Mouse (Mus musculus) hindbrain, embryonic 16.5 days (tissue): ENCODE measurements at regions not wholly inside any gene's neighbourhood (a gene's known extent, or its start where the extent isn't known, plus 50 kb on each side); places are given as distances from the start of the nearest gene placed in this dataset.
"Not testable (repeated sequence)": the region's sequence is repeated elsewhere in the genome, so short reads cannot be mapped to it uniquely, and the experiment has no call there.

Experiments used
- ATAC-seq: fragments of 200-750 bp; cut with Nextera tagmentation; 2 replicates; pipeline ENCODE4 v1.8.0; 2017; ENCODE audit warnings: moderate TSS enrichment, moderate library complexity
- H3K27ac ChIP-seq: fragments of 300-500 bp; sonication (generic); 2 replicates; pipeline ENCODE4 v1.5.1; 2014; ENCODE audit warnings: low read depth, mild to moderate bottlenecking, control low read depth, low read length, moderate library complexity
- H3K27me3 ChIP-seq: fragments of 300-500 bp; sonication (generic); replicated peaks from 2 replicates; pipeline ENCODE4 v1.6.1; 2014; ENCODE audit warnings: low read length; ENCODE audit not compliant: control insufficient read depth, insufficient read depth
- H3K36me3 ChIP-seq: fragments of 300-500 bp; sonication (generic); 2 replicates; pipeline ENCODE4 v1.6.1; 2014; ENCODE audit warnings: mild to moderate bottlenecking, low read length, moderate library complexity, mixed read lengths; ENCODE audit not compliant: control insufficient read depth, insufficient read depth
- H3K4me1 ChIP-seq: fragments of 300-500 bp; sonication (generic); 2 replicates; pipeline ENCODE4 v1.6.1; 2014; ENCODE audit warnings: low read depth, low read length; ENCODE audit not compliant: control insufficient read depth, insufficient read depth
- H3K4me2 ChIP-seq: fragments of 300-500 bp; sonication (generic); 2 replicates; pipeline ENCODE4 v1.6.1; 2014; ENCODE audit warnings: mild to moderate bottlenecking, low read length, control low read depth, moderate library complexity
- H3K4me3 ChIP-seq: fragments of 300-500 bp; sonication (generic); 2 replicates; pipeline ENCODE4 v1.5.1; 2014; ENCODE audit warnings: mild to moderate bottlenecking, low read length, control low read depth, moderate library complexity
- H3K9ac ChIP-seq: fragments of 300-500 bp; sonication (generic); 2 replicates; pipeline ENCODE4 v1.6.1; 2014; ENCODE audit warnings: low read depth, mild to moderate bottlenecking, control low read depth, low read length, moderate library complexity
- H3K9me3 ChIP-seq: fragments of 300-500 bp; sonication (generic); 2 replicates; pipeline ENCODE4 v1.6.1; 2014; ENCODE audit warnings: mild to moderate bottlenecking, low read length, moderate library complexity; ENCODE audit not compliant: control insufficient read depth
- WGBS: fragments of 180-500 bp; shearing (Covaris S2); extraction: QIAGEN DNeasy Blood & Tissue Kit; methylation state at CpG from one replicate; pipeline ENCODE4 v1.1.7; 2014; 5-methylcytosine and 5-hydroxymethylcytosine counted together

- H3K27ac ChIP-seq = no peak overlapping the region
- no peaks in the 10 kb centered on the region for H3K27me3 ChIP-seq
- no peaks in the 10 kb centered on the region for H3K4me1 ChIP-seq
- no peak for ATAC-seq
- no peak overlapping the region for H3K4me3 ChIP-seq
- H3K4me2 ChIP-seq = no peak overlapping the region
- H3K9me3 ChIP-seq = no peaks in the 10 kb centered on the region
- no peak overlapping the region for H3K9ac ChIP-seq
- no peaks in the 10 kb centered on the region for H3K36me3 ChIP-seq
These were observed 568.2 kb upstream of the Slc8a1 start for GRCm38 (mm10) chr17:82306347-82306746.

- Histone ChIP-seq H3K27me3 (no peaks in the 10 kb centered on the region), H3K27ac (no peak overlapping the region), H3K4me1 (no peaks in the 10 kb centered on the region), H3K9me3 (no peaks in the 10 kb centered on the region), H3K4me3 (no peak overlapping the region), H3K9ac (no peak overlapping the region), H3K4me2 (no peak overlapping the region), H3K36me3 (no peaks in the 10 kb centered on the region)
- WGBS = 93% methylated on average over 3 of the region's 3 CpGs
- ATAC-seq = no peak
These were observed 539.6 kb upstream of the Slc8a1 start for GRCm38 (mm10) chr17:82277728-82278127.

DNA sequence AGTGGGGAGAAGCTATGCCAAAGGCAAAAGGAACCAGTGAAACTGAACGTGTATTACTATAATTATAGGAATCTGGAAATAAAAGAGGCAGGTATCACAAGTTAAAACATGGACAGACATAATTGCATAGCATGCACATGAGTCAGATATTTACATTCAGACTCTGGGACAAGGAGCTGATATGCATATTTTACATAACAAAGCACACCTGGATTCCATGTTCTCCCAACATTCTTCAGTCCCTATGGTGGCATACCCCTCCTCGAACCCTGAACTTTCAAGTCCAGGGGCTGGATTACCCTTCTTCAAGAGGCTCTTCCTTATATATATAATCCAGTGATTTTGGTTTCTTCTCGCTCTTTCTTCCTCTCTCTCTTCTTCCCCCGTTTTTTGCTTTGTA is 535.8 kb upstream of the Slc8a1 start:
- no peak for ATAC-seq
- WGBS = 83% methylated on average over 4 of the region's 4 CpGs

DNA sequence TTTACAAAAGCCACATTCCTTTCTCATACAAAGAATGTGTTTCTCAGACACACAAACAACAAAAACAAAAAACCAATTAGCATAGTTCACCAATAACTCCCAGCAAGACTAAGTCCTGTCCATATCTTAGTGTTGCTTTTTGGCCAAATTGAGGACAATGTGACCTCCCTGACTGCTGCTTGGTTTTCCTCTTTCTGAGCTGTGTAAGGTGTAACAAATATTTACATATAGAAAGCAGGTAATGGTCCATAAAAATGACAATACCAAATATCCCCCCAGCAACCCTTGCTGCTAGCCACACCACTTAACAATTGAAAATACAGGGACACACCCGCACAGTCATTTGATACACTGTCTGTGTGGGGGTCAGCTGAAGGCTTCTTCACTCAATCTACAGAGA is 534.7 kb upstream of the Slc8a1 start:
- Histone ChIP-seq H3K27me3 (no peaks in the 10 kb centered on the region), H3K4me1 (no peaks in the 10 kb centered on the region), H3K36me3 (no peaks in the 10 kb centered on the region), H3K27ac (no peak overlapping the region), H3K4me3 (no peak overlapping the region), H3K9me3 (no peaks in the 10 kb centered on the region), H3K9ac (no peak overlapping the region), H3K4me2 (no peak overlapping the region)
- ATAC-seq = no peak
- WGBS = 82% methylated on average over 1 of the region's 1 CpGs

More for the DNA sequence above, 535.8 kb upstream of the Slc8a1 start:
- H3K4me3 ChIP-seq = no peak overlapping the region
- no peaks in the 10 kb centered on the region for H3K36me3 ChIP-seq
- no peaks in the 10 kb centered on the region for H3K4me1 ChIP-seq
- no peaks in the 10 kb centered on the region for H3K27me3 ChIP-seq
- H3K9me3 ChIP-seq = no peaks in the 10 kb centered on the region
- no peak overlapping the region for H3K27ac ChIP-seq
- H3K9ac ChIP-seq = no peak overlapping the region
- H3K4me2 ChIP-seq = no peak overlapping the region

GRCm38 (mm10) chr17:82266842-82267241 is 528.7 kb upstream of the Slc8a1 start:
- not testable (repeated sequence) for H3K27me3 ChIP-seq, ATAC-seq, H3K27ac ChIP-seq, H3K4me2 ChIP-seq, H3K4me3 ChIP-seq, H3K36me3 ChIP-seq, H3K4me1 ChIP-seq, H3K9ac ChIP-seq, H3K9me3 ChIP-seq
- 92% methylated on average over 5 of the region's 5 CpGs for whole genome bisulfite sequencing

DNA sequence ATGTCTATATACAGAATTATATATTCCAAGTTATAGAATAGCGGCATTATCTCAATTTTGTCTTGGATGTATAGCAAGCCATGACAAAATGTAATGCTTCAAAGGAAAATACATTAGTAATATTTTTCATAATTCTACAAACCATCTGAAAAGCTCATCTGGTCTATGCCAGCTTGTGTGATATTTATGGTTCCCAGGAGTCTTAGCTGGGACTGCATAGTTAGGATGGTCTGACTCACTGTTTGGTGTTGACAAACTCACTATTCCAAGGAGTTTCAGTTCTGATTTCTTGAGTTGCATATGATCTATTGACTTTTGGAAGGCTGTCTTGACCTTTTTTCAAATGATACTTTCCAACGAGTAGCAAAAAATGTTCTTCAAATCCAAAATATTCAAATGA is 514.2 kb upstream of the Slc8a1 start:
- Histone ChIP-seq H3K9ac (no peak overlapping the region), H3K4me3 (no peak overlapping the region), H3K4me2 (no peak overlapping the region), H3K36me3 (no peaks in the 10 kb centered on the region), H3K27me3 (no peaks in the 10 kb centered on the region), H3K9me3 (no peaks in the 10 kb centered on the region), H3K27ac (no peak overlapping the region), H3K4me1 (no peaks in the 10 kb centered on the region)
- WGBS = 92% methylated on average over 2 of the region's 2 CpGs
- no peak for ATAC-seq

DNA sequence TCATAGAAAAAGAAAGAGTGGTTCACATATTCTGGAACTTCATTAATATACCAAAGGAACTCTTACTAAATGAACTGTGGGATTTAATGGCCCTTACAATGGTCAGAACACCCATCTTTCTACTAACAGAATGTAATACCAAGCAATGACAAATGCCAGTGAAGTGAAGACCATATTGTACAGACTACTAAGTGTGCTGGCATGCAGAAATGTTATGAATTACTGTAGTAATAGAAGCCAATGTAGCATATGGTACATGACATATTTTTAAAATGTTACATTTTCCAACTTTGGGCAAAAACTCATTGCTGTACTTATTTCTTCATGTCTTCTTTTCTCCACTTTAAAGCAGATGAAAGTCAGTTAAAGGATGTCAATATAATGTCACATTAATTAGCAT is 513.7 kb upstream of the Slc8a1 start:
- Histone ChIP-seq H3K27ac (no peak overlapping the region), H3K9me3 (no peaks in the 10 kb centered on the region), H3K27me3 (no peaks in the 10 kb centered on the region), H3K9ac (no peak overlapping the region), H3K4me1 (no peaks in the 10 kb centered on the region), H3K4me2 (no peak overlapping the region), H3K4me3 (no peak overlapping the region), H3K36me3 (no peaks in the 10 kb centered on the region)
- ATAC-seq = no peak

- 65% methylated on average over 1 of the region's 1 CpGs for WGBS
These were observed 500.2 kb upstream of the Slc8a1 start for GRCm38 (mm10) chr17:82238361-82238760.

GRCm38 (mm10) chr17:82237456-82237855 is 499.3 kb upstream of the Slc8a1 start:
- WGBS = 88% methylated on average over 2 of the region's 2 CpGs
- H3K9ac ChIP-seq = no peak overlapping the region
- H3K4me1 ChIP-seq = no peaks in the 10 kb centered on the region

More at GRCm38 (mm10) chr17:82238361-82238760, 500.2 kb upstream of the Slc8a1 start:
- no peaks in the 10 kb centered on the region for H3K36me3 ChIP-seq
- H3K4me2 ChIP-seq = no peak overlapping the region
- H3K9me3 ChIP-seq = no peaks in the 10 kb centered on the region
- no peak overlapping the region for H3K4me3 ChIP-seq
- ATAC-seq = no peak
- no peak overlapping the region for H3K9ac ChIP-seq
- no peaks in the 10 kb centered on the region for H3K27me3 ChIP-seq
- H3K4me1 ChIP-seq = no peaks in the 10 kb centered on the region
- H3K27ac ChIP-seq = no peak overlapping the region

More at GRCm38 (mm10) chr17:82237456-82237855, 499.3 kb upstream of the Slc8a1 start:
- no peaks in the 10 kb centered on the region for H3K27me3 ChIP-seq
- no peak for ATAC-seq
- H3K36me3 ChIP-seq = no peaks in the 10 kb centered on the region
- no peak overlapping the region for H3K27ac ChIP-seq
- no peaks in the 10 kb centered on the region for H3K9me3 ChIP-seq
- H3K4me2 ChIP-seq = no peak overlapping the region
- no peak overlapping the region for H3K4me3 ChIP-seq
